Mouse (Mus musculus) thymus, adult 18-20 months (tissue): ENCODE measurements at regions not wholly inside any gene's neighbourhood (a gene's known extent, or its start where the extent isn't known, plus 50 kb on each side); places are given as distances from the start of the nearest gene placed in this dataset.

Source experiments
- DNase-seq, 2 experiments: peaks; one replicate each; pipeline ENCODE4 v3.0.0; 2022; ENCODE audit warnings: mixed read lengths in 2 of 2

GRCm38 (mm10) chr7:115388874-115389273, 645.4 kb downstream of the Insc start:
- no peak for DNase-seq

DNA sequence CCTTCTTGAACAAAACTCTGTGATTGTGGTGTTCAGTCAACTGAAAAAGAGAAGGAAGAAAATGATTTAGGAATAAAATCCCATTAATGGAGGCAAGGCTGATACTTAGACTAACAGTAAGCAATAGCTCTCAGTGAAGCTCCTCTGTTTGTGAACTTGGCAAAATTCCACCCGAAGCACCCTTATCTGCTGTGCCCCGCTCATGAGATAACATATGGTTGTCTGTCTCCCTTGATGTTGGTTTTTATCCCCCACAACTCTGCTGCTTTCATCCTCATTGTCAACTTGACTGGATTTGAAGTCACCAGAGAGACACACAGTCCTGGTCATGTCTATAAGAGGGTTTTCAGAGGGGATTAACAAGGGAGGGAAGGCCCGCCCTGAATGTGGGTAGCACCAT, 646.1 kb downstream of the Sox6 start:
- no peak for DNase-seq

- DNase-seq, result no peak
These were observed 640.4 kb downstream of the Sox6 start for GRCm38 (mm10) chr7:115398202-115398601.

- no peak for DNase-seq
These were observed 639.1 kb downstream of the Sox6 start for GRCm38 (mm10) chr7:115399461-115399860.

- DNase-seq, result no peak
These were observed 630.7 kb downstream of the Sox6 start for GRCm38 (mm10) chr7:115407889-115408288.

- DNase-seq, result no peak
These were observed 629.7 kb downstream of the Sox6 start for GRCm38 (mm10) chr7:115408915-115409314.

DNA sequence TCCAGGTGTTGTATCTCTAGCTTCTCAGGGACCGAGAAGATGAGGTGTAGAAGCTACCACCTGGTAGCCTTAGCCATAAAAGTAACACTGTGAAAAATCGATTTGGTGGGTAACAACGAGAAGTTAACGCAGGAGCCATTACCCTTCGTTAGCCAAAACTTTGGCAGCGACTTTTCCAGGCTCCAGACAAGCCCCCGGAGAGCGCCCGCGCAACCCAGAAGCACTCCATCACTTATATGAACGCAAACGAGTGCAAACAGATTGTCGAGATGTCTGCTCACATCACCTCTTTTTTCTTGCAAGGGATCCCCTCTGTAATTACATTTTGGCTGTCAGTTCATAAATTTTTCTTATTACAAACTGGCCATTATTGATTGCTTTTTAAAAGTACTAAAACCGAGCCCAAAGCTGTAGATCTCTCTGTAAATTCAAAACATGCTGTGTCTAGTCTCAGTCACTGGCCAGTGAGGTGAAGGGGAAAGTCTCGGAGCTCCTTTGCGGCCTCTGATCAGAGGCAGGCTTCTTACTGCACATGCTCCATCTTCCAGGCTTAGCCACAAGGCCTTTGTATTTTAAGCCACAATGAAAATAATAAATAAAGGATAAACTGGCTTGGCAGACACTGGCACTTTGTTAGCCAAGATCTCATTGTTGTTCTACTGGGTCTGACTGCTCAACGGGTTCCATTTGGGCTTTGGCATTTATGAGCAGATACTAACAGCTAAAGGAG, 627.9 kb downstream of the Sox6 start:
- no peak for DNase-seq

GRCm38 (mm10) chr7:115411456-115411855, 627.1 kb downstream of the Sox6 start:
- no peak for DNase-seq

DNA sequence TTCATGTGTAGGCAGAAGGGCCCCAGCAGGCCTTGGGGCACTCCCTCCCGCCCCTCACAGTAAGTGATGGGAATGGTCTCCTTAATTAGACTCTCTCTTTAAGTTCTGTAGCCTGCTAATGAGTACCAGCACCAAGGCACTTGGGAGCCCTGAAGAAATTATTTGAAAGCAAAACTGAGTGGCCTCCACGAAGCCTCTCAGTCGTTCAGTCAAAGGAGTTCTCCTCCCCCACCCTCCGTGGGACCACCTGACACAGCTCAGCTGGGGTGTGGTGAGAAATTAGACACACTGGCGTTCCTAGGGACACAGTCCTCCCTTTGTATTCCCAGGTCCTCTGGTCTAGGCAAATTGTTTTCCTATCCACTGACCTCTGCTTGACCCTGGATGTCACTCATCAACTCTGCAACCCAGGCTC, 623.4 kb downstream of the Sox6 start:
- DNase-seq, result no peak
